Mouse (Mus musculus): ENCODE results near the gene Ppt2.

DNA sequence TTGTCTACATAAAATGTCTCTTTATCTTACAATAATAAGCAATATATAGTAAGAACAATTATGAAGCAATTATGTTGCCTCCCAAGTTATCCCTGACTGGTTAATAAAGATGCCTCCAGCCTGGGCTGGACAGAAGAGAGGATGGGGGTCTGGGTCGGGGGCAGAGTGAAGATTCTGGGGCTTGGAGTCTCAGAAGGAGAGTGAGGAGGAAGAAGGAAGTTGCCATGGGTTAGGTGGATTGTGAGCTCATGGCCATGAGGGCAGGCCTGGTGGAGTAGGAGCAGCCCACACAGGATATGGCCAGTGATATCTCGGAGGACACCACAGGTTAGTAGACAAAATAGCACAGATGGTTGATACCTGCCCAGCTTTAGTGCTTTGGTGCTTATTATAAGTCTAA, 29.8 kb upstream of the Ppt2 start:
- TF ChIP-seq CTCF (IDR thresholded peaks at IDR 0.05) = no peak
- TF ChIP-seq EP300 (IDR thresholded peaks at IDR 0.05) = no peak
